Mouse (Mus musculus) E14TG2a.4 (cell line): ENCODE measurements at regions not wholly inside any gene's neighbourhood (a gene's known extent, or its start where the extent isn't known, plus 50 kb on each side); places are given as distances from the start of the nearest gene placed in this dataset.

ENCODE experiments used
- H3K27me3 ChIP-seq: 2 replicates; pipeline ENCODE4 v1.6.1; 2014; ENCODE audit warnings: low read length, control low read depth; ENCODE audit not compliant: insufficient read depth
- H3K36me3 ChIP-seq: 2 replicates; pipeline ENCODE4 v1.6.1; 2014; ENCODE audit warnings: low read length, control low read depth; ENCODE audit not compliant: insufficient read depth
- H3K4me1 ChIP-seq: replicated peaks from 2 replicates; pipeline ENCODE4 v1.6.1; 2014; ENCODE audit warnings: low read depth, low read length, control low read depth
- H3K4me3 ChIP-seq: replicated peaks from 2 replicates; pipeline ENCODE4 v1.5.1; 2014; ENCODE audit warnings: mild to moderate bottlenecking, low read length
- H3K9me3 ChIP-seq: 2 replicates; pipeline ENCODE4 v1.6.1; 2014; ENCODE audit warnings: low read length, control low read depth
- CTCF ChIP-seq: conservative IDR thresholded peaks from 2 replicates; pipeline ENCODE4 v1.5.1; 2014; ENCODE audit warnings: low read length
- NANOG ChIP-seq: IDR thresholded peaks from 2 replicates; pipeline ENCODE4 v1.6.1; 2014; ENCODE audit warnings: borderline replicate concordance, low read length, mixed read lengths
- POU5F1 ChIP-seq: IDR thresholded peaks from 2 replicates; pipeline ENCODE4 v1.6.1; 2014; ENCODE audit warnings: low read length, borderline replicate concordance

GRCm38 (mm10) chr3:119996258-119996988 lies 212.2 kb upstream of the Ptbp2 start:
- no peaks in the 10 kb centered on the region; the same call in none of the 2 replicates for H3K4me1 ChIP-seq
- H3K27me3 ChIP-seq = no peaks in the 10 kb centered on the region
- H3K36me3 ChIP-seq = no peaks in the 10 kb centered on the region
- H3K9me3 ChIP-seq = no peaks in the 10 kb centered on the region
- no peak for TF ChIP-seq POU5F1
- TF ChIP-seq NANOG = no peak
- TF ChIP-seq CTCF = no peak
- H3K4me3 ChIP-seq = no peak overlapping the region

GRCm38 (mm10) chr3:119995781-119996180 lies 211.5 kb upstream of the Ptbp2 start:
- H3K27me3 ChIP-seq = no peaks in the 10 kb centered on the region
- H3K4me1 ChIP-seq = no peaks in the 10 kb centered on the region; the same call in none of the 2 replicates
- H3K9me3 ChIP-seq = no peaks in the 10 kb centered on the region
- no peaks in the 10 kb centered on the region for H3K36me3 ChIP-seq
- no peak overlapping the region for H3K4me3 ChIP-seq
- no peak for TF ChIP-seq POU5F1
- TF ChIP-seq NANOG = no peak
- TF ChIP-seq CTCF = no peak

DNA sequence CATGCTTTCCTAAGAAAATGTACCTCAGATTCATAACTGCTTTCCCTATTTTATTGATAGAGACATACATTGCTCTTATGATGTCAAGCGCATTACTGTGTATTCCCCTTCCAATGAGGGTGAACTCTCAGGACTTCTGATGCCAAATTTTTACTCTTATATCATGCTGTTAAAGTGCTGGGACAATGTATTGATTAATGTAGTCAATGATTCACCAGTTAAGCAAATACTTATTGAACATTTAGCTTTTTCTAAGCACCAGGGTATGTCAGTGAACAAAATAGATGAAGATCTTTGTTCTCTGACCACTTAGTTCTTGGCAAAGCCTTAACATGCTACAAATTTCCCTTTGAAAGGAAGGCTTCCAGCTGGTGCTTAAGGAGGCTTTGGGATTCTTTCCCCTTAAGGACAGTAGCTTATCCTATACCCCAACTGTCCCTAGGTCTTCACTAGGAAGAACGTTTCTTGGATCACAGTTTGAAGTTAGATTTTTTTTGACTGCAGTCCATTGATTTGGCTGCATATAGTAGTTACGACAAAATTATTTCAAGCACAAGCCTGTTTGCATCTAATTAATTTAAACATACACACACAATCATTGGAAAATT lies 203.1 kb upstream of the Ptbp2 start:
- H3K4me1 ChIP-seq = no peaks in the 10 kb centered on the region
- TF ChIP-seq POU5F1 = no peak
- TF ChIP-seq CTCF = no peak
- no peak for TF ChIP-seq NANOG
- no peaks in the 10 kb centered on the region for H3K9me3 ChIP-seq
- no peaks in the 10 kb centered on the region for H3K27me3 ChIP-seq
- no peaks in the 10 kb centered on the region for H3K36me3 ChIP-seq
- H3K4me3 ChIP-seq = no peak overlapping the region

GRCm38 (mm10) chr3:119977349-119977748 lies 193.1 kb upstream of the Ptbp2 start:
- H3K36me3 ChIP-seq = no peaks in the 10 kb centered on the region

GRCm38 (mm10) chr3:119976363-119976762 lies 192.1 kb upstream of the Ptbp2 start:
- Histone ChIP-seq H3K9me3 (no peaks in the 10 kb centered on the region), H3K36me3 (no peaks in the 10 kb centered on the region), H3K4me1 (no peaks in the 10 kb centered on the region), H3K4me3 (no peak overlapping the region), H3K27me3 (no peaks in the 10 kb centered on the region)
- TF ChIP-seq CTCF (no peak), NANOG (no peak), POU5F1 (no peak)

More at GRCm38 (mm10) chr3:119977349-119977748, 193.1 kb upstream of the Ptbp2 start:
- TF ChIP-seq POU5F1 (no peak), CTCF (no peak), NANOG (no peak)
- H3K4me3 ChIP-seq = no peak overlapping the region
- H3K4me1 ChIP-seq = no peaks in the 10 kb centered on the region
- H3K9me3 ChIP-seq = no peaks in the 10 kb centered on the region
- H3K27me3 ChIP-seq = no peaks in the 10 kb centered on the region

DNA sequence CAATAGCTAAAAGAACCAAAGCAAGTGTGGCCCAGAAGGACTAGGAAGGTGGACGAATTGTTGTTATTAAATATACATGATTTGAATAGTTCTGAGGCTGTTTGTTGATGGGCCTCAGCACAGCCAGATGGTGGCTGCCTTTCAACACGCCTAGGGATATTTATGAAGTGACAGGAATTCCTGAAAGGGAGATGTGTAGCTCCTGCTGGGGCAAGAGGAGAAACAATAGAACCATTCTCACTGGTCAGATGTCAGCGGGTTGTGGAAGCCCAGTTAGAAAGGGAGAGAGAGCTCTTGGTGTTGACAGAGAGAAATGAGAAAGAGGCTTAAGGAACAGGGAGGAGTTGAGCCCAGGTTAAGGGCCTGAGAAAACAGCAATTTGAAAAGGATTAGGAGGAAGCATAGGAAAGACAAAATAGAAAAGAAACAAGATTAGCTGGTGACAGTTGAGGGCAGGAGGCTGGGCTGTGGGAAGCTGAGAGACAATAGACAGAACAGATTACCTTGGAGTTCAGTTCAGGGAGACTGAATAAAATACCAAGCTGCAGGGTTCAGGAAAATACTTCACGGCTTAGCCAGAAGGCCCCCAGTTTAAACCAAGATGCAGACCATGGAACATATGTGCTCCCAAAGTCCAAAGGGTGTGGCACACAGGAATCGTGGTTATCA lies 174.7 kb upstream of the Ptbp2 start:
- no peaks in the 10 kb centered on the region for H3K27me3 ChIP-seq
- H3K4me3 ChIP-seq = no peak overlapping the region
- no peaks in the 10 kb centered on the region for H3K9me3 ChIP-seq
- no peak for TF ChIP-seq POU5F1
- no peaks in the 10 kb centered on the region for H3K4me1 ChIP-seq
- H3K36me3 ChIP-seq = no peaks in the 10 kb centered on the region

DNA sequence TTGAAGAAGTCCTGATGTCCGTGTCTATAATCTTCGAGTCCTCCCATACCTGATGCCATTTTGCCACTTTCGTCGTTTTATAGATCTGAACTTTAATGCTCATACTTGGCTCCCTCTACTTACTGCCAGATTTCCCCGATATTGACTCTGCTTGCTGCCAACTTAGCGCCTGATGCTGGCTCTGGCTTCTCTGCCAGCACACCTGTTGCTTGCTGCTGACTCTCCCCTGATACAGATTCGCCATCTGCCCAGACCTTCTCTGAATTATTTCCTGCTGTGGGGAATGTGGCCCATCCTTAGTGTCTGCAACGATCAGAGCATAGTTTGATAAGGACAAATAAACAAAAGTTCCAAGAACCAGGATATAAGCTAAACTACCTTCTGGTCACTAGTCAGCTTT lies 173.3 kb upstream of the Ptbp2 start:
- Histone ChIP-seq H3K9me3 (no peaks in the 10 kb centered on the region), H3K27me3 (no peaks in the 10 kb centered on the region), H3K4me3 (no peak overlapping the region), H3K4me1 (no peaks in the 10 kb centered on the region), H3K36me3 (no peaks in the 10 kb centered on the region)
- TF ChIP-seq NANOG (no peak), CTCF (no peak), POU5F1 (no peak)

- no peaks in the 10 kb centered on the region for H3K36me3 ChIP-seq
- H3K4me3 ChIP-seq = no peak overlapping the region
- no peaks in the 10 kb centered on the region for H3K4me1 ChIP-seq
- H3K27me3 ChIP-seq = no peaks in the 10 kb centered on the region
- TF ChIP-seq POU5F1 (no peak), CTCF (no peak), NANOG (no peak)
- H3K9me3 ChIP-seq = no peaks in the 10 kb centered on the region
Measured at GRCm38 (mm10) chr3:119955745-119956615, 171.7 kb upstream of the Ptbp2 start.
